Mouse (Mus musculus): ENCODE measurements around the gene Mfap5. TPM values are rescaled to one million over a fixed set of nuclear protein-coding genes. Genes with fewer than 3 reads are reported as not detected.
"Not testable (repeated sequence)": the region's sequence is repeated elsewhere in the genome, so short reads cannot be mapped to it uniquely, and the experiment has no call there.

Mfap5 gene
- polyA plus RNA-seq, 1 experiment from 2014 or later = 9.3 TPM

DNA sequence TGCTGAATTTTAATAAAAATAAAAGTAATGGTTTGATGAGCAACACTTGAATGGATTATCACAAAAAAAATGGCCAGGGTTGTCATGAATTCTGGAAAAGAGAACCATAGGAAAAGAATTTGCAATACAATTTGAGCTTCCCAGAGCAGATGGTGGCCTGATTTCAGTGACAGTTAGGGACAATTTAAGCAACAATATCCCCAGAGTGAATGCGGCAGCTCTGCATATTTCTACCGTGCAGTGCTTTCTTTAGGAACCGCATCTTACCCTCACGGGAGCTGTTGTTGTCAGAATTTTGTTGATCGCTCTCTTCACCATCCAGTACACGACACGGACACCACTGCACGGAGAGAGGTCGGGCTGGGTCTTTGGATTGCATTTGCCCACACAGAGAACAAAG lies 33.9 kb downstream of the Mfap5 start:
- no peaks in the 10 kb centered on the region for H3K27me3 ChIP-seq (replicated peaks)
- no peaks in the 10 kb centered on the region for H3K36me3 ChIP-seq
- H3K4me3 ChIP-seq = no peak overlapping the region
- H3K9me3 ChIP-seq (replicated peaks) = 0 out of 2 replicates have a peak, but pooled peaks cover 3% of the 10 kb centered on the region
- no peak overlapping the region for H3K4me2 ChIP-seq
- WGBS = 84% methylated on average over 9 of the region's 9 CpGs
- H3K27ac ChIP-seq (ENCODE audit: poor library complexity, severe bottlenecking) = no peak overlapping the region
- H3K9ac ChIP-seq = no peak overlapping the region
- H3K4me1 ChIP-seq (replicated peaks) = no peaks in the 10 kb centered on the region
- ATAC-seq (ENCODE audit: insufficient number of reproducible peaks, low FRiP score) = no peak

DNA sequence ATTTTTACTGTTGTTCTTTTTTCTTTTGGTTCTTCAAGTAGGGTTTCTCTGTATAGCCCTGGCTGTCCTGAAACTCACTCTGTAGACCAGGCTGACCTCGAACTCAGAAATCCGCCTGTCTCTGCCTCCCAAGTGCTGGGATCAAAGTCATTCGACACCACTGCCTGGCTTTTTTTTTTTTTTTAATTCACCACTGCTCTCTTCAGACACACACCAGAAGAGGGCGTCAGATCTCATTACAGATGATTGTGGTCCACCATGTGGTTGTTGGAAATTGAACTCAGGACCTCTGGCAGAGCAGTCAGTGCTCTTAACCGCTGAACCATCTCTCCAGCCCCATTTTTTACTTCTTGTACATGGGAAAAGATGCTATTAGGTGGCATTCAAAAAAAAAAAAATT lies 36.8 kb downstream of the Mfap5 start:
- H3K9me3 ChIP-seq (replicated peaks); H3K27ac ChIP-seq (ENCODE audit: poor library complexity, severe bottlenecking); ATAC-seq (ENCODE audit: insufficient number of reproducible peaks, low FRiP score); H3K4me3 ChIP-seq; H3K36me3 ChIP-seq; H3K4me1 ChIP-seq (replicated peaks); H3K27me3 ChIP-seq (replicated peaks); H3K4me2 ChIP-seq; H3K9ac ChIP-seq: not testable (repeated sequence)
- 75% methylated on average over 5 of the region's 5 CpGs for WGBS

- Histone ChIP-seq H3K9ac (no peak overlapping the region), H3K4me3 (no peak overlapping the region), H3K27ac (ENCODE audit: poor library complexity, severe bottlenecking) (no peak overlapping the region), H3K4me1 (replicated peaks) (peaks cover 4% of the 10 kb centered on the region), H3K27me3 (replicated peaks) (no peaks in the 10 kb centered on the region), H3K4me2 (no peak overlapping the region), H3K36me3 (no peaks in the 10 kb centered on the region), H3K9me3 (replicated peaks) (no peaks in the 10 kb centered on the region)
- no peak for ATAC-seq (ENCODE audit: insufficient number of reproducible peaks, low FRiP score)
- 61% methylated on average over 5 of the region's 5 CpGs for WGBS
Observed at GRCm38 (mm10) chr6:122543574-122543973, 37.9 kb downstream of the Mfap5 start.

GRCm38 (mm10) chr6:122544672-122545071 lies 39.0 kb downstream of the Mfap5 start:
- Histone ChIP-seq H3K27me3 (replicated peaks) (no peaks in the 10 kb centered on the region), H3K4me3 (no peak overlapping the region), H3K9me3 (replicated peaks) (no peaks in the 10 kb centered on the region), H3K27ac (ENCODE audit: poor library complexity, severe bottlenecking) (no peak overlapping the region), H3K4me2 (no peak overlapping the region), H3K9ac (no peak overlapping the region), H3K4me1 (replicated peaks) (peaks cover 4% of the 10 kb centered on the region), H3K36me3 (no peaks in the 10 kb centered on the region)
- 100% methylated on average over 1 of the region's 1 CpGs for WGBS
- no peak for ATAC-seq (ENCODE audit: insufficient number of reproducible peaks, low FRiP score)

DNA sequence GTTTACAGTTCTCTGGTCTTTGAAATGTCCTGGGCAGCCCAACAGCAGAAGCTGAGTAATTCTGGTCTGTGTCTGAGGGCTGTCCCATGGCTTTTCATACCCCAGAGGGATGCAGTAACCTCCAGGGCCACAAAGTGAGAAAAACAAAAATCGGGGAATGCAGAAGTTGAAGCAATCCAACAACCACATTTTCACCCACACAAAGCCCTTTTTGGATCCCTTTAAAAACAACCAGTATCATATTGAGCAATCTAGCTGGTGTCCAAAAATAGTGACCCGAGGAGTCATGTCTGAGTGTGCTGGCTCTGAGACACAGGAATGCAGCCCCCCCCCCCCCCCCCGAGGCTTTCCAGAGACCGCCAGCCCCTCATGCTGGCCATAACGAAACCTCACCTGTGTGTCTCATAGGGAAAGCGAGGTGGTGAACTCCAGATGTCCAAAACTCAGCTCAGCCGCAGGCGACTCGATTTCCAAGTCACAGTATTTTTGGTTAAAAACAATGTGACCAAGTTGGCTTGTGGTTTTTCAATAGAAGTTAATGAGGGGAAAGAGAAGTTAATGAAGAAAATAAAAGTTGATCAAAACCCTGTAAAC lies 39.7 kb downstream of the Mfap5 start:
- ATAC-seq (ENCODE audit: insufficient number of reproducible peaks, low FRiP score) = no peak

GRCm38 (mm10) chr6:122545948-122546347 lies 40.3 kb downstream of the Mfap5 start:
- H3K9me3 ChIP-seq (replicated peaks) = no peaks in the 10 kb centered on the region
- WGBS = 76% methylated on average over 10 of the region's 10 CpGs

More for the DNA sequence above, 39.7 kb downstream of the Mfap5 start:
- Histone ChIP-seq H3K27me3 (replicated peaks) (no peaks in the 10 kb centered on the region), H3K4me1 (replicated peaks) (peaks cover 4% of the 10 kb centered on the region), H3K9me3 (replicated peaks) (no peaks in the 10 kb centered on the region), H3K4me2 (no peak overlapping the region; the same call in 1 of the 2 replicates), H3K9ac (no peak overlapping the region), H3K4me3 (no peak overlapping the region), H3K27ac (ENCODE audit: poor library complexity, severe bottlenecking) (no peak overlapping the region), H3K36me3 (no peaks in the 10 kb centered on the region)
- WGBS = 58% methylated on average over 9 of the region's 9 CpGs

GRCm38 (mm10) chr6:122553606-122554005 lies 48.0 kb downstream of the Mfap5 start, which contains the start of gene Aicda:
Gene Aicda, plus strand, starts transcription at chr6:122553801.
- Histone ChIP-seq H3K4me1 (replicated peaks) (0 out of 2 replicates have a peak, but pooled peaks cover 6% of the 10 kb centered on the region), H3K36me3 (no peaks in the 10 kb centered on the region), H3K9ac (no peak within 1 kb of the TSS), H3K9me3 (replicated peaks) (no peaks in the 10 kb centered on the region), H3K27ac (ENCODE audit: poor library complexity, severe bottlenecking) (no peak within 1 kb of the TSS), H3K27me3 (replicated peaks) (peaks cover 8% of the 10 kb centered on the region; the same call in 1 of the 2 replicates), H3K4me2 (no peak within 1 kb of the TSS), H3K4me3 (no peak within 1 kb of the TSS)
- no peak for ATAC-seq (ENCODE audit: insufficient number of reproducible peaks, low FRiP score)
- WGBS = 55% methylated on average over 9 of the region's 9 CpGs

More at GRCm38 (mm10) chr6:122545948-122546347, 40.3 kb downstream of the Mfap5 start:
- H3K4me3 ChIP-seq = no peak overlapping the region
- H3K27me3 ChIP-seq (replicated peaks) = no peaks in the 10 kb centered on the region
- H3K9ac ChIP-seq = no peak overlapping the region
- no peak overlapping the region for H3K4me2 ChIP-seq
- H3K27ac ChIP-seq (ENCODE audit: poor library complexity, severe bottlenecking) = no peak overlapping the region
- ATAC-seq (ENCODE audit: insufficient number of reproducible peaks, low FRiP score) = no peak
- peaks cover 4% of the 10 kb centered on the region for H3K4me1 ChIP-seq (replicated peaks)
- H3K36me3 ChIP-seq = no peaks in the 10 kb centered on the region

GRCm38 (mm10) chr6:122554102-122554501 lies 48.5 kb downstream of the Mfap5 start:
- 0 out of 2 replicates have a peak, but pooled peaks cover 6% of the 10 kb centered on the region for H3K4me1 ChIP-seq (replicated peaks)
- H3K27ac ChIP-seq (ENCODE audit: poor library complexity, severe bottlenecking) = no peak overlapping the region
- WGBS = 78% methylated on average over 6 of the region's 6 CpGs
- no peak overlapping the region for H3K4me2 ChIP-seq
- no peak for ATAC-seq (ENCODE audit: insufficient number of reproducible peaks, low FRiP score)
- H3K36me3 ChIP-seq = no peaks in the 10 kb centered on the region
- H3K27me3 ChIP-seq (replicated peaks) = peaks cover 8% of the 10 kb centered on the region; the same call in 1 of the 2 replicates
- no peaks in the 10 kb centered on the region for H3K9me3 ChIP-seq (replicated peaks)
- H3K9ac ChIP-seq = no peak overlapping the region
- H3K4me3 ChIP-seq = no peak overlapping the region

GRCm38 (mm10) chr6:122555266-122555665 lies 49.6 kb downstream of the Mfap5 start:
- H3K27ac ChIP-seq (ENCODE audit: poor library complexity, severe bottlenecking) = no peak overlapping the region
- no peaks in the 10 kb centered on the region for H3K9me3 ChIP-seq (replicated peaks)
- 29% methylated on average over 7 of the region's 7 CpGs for WGBS
- peaks cover 8% of the 10 kb centered on the region; the same call in 1 of the 2 replicates for H3K27me3 ChIP-seq (replicated peaks)
- no peak overlapping the region for H3K4me2 ChIP-seq
- no peak for ATAC-seq (ENCODE audit: insufficient number of reproducible peaks, low FRiP score)
- no peak overlapping the region for H3K9ac ChIP-seq
- H3K36me3 ChIP-seq = no peaks in the 10 kb centered on the region
- 0 out of 2 replicates have a peak, but pooled peaks cover 6% of the 10 kb centered on the region for H3K4me1 ChIP-seq (replicated peaks)
- no peak overlapping the region for H3K4me3 ChIP-seq

- Histone ChIP-seq H3K36me3 (no peaks in the 10 kb centered on the region), H3K4me3 (no peak overlapping the region), H3K27ac (ENCODE audit: poor library complexity, severe bottlenecking) (no peak overlapping the region), H3K9ac (no peak overlapping the region), H3K9me3 (replicated peaks) (no peaks in the 10 kb centered on the region), H3K4me2 (peak overlapping the region; percentile 29), H3K4me1 (replicated peaks) (0 out of 2 replicates have a peak, but pooled peaks cover 6% of the 10 kb centered on the region), H3K27me3 (replicated peaks) (peaks cover 22% of the 10 kb centered on the region; the same call in 1 of the 2 replicates)
- ATAC-seq (ENCODE audit: insufficient number of reproducible peaks, low FRiP score) = no peak
- 24% methylated on average over 15 of the region's 15 CpGs for WGBS
Observed at GRCm38 (mm10) chr6:122556959-122557561, 51.4 kb downstream of the Mfap5 start.

DNA sequence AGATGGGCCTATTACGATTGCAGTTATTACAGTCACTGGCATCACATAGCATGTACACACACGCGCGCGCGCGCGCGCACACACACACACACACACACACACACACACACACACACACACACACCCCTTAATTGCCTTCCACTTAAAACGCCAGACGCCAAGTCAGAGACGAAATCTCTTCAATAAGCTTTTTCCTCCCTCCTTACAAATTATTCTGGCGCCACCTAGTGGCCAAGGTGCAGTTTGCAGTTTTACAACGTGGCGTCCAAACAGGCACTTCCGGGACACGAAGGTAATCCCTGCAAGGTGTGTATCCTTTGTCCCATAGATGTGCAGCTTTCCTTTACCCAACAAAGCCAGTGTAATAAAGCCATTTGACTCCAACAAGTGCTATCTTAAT lies 54.8 kb downstream of the Mfap5 start:
- H3K36me3 ChIP-seq = no peaks in the 10 kb centered on the region
- H3K4me1 ChIP-seq (replicated peaks) = peaks cover under 1% of the 10 kb centered on the region; the same call in 1 of the 2 replicates
- peak overlapping the region; percentile 56 for H3K4me2 ChIP-seq
- peaks cover 28% of the 10 kb centered on the region; the same call in 1 of the 2 replicates for H3K27me3 ChIP-seq (replicated peaks)
- H3K9ac ChIP-seq = no peak overlapping the region
- WGBS = 14% methylated on average over 17 of the region's 17 CpGs
- no peak overlapping the region for H3K27ac ChIP-seq (ENCODE audit: poor library complexity, severe bottlenecking)
- no peaks in the 10 kb centered on the region for H3K9me3 ChIP-seq (replicated peaks)
- H3K4me3 ChIP-seq = 0 out of 2 replicates have a peak overlapping the region, but pooled peaks have one; percentile 21
- ATAC-seq (ENCODE audit: insufficient number of reproducible peaks, low FRiP score) = no peak

Measured in heart, embryonic 12.5 days (tissue).